Mouse (Mus musculus) c-Kit-negative CD71-positive TER-119-positive erythroid progenitor cells, embryonic 14.5 days (primary cell): Measurements from ENCODE around the gene Galnt17.

Experiments
- DNase-seq: peaks from one replicate; pipeline ENCODE4 v3.0.0-alpha.2; 2013; ENCODE audit warnings: low read depth, low spot score

Galnt17 gene

GRCm38 (mm10) chr5:130825797-130826196 lies 482.5 kb downstream of the Galnt17 start:
- no peak for DNase-seq
